Mouse (Mus musculus): ENCODE data around the gene Thpo.

Gene Thpo

DNA sequence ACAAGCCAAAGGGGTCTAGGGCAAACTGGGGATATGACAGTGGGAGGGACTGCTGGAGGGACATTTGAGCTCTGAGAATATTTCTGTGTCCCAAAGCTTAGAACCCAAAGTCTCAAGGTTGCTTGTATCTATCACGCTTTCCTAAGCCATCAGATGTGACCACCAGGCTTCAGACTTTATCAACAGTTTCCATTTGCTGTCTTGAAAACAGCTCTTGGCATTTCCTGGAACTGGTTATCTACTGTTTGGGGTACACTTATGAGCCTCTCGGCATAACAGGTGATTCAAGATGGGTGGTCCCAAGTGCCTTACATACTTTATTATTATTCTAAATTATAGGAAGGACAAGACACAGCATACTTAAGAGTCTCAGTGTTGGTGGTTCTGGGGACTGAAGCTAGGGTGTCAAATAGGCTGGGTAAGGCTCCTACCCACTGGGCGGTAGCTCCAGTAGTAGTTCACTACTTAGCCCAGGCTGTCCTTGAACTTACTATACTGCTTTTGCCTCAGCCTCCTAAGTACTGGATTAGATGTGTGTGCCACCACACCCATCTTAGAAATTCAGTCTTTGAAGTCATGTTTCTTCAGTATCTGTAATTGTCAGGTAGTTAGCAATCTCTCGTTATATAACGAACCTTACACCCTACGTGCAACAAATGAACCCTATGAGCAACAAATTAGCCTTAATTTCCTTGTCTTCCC lies 30.5 kb downstream of the Thpo start:
- DNase-seq (ENCODE audit: low spot score in 2 of 2) = no peak

DNA sequence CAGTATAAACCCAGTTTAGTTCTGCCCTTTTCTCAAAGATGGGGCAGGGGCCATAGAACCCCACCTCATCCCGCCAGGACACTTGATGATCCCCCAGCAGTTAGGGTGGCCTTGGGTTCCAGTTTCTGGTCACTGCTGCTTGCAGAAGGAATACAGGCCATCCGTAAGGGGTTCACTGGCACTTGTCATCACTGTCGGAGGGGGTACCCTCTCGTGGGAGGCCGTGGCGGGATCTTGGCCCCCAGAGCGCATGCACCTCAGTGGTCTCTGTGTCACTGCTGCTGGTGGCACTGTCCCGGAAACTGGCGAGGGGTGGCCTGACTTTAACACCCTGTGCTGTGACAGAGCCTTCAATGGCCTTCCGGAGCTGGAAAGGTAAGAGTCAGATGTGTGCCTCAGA lies 31.2 kb downstream of the Thpo start:
- DNase-seq (ENCODE audit: low spot score in 2 of 2) = no peak

DNA sequence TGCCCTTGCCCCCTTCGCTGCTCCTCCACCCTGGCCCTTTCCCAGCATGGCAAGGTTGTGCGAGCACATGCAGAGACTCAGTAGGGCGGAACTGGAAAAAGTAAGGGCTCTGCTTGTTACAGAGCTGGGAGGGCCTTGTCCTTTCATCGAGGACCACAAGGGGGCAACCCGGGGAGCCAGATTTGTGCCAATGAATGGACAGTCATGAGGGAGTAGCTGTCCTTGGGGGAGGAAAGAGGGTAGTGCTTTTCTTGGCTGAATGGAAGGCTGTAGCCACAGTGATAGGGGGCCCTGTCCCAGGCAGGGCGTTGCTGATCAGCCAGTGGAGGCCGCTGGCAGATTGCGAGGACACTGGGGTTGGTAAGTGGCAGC lies 31.8 kb downstream of the Thpo start:
- peak; percentile 52 to 67 for DNase-seq (ENCODE audit: low spot score in 2 of 2)

DNA sequence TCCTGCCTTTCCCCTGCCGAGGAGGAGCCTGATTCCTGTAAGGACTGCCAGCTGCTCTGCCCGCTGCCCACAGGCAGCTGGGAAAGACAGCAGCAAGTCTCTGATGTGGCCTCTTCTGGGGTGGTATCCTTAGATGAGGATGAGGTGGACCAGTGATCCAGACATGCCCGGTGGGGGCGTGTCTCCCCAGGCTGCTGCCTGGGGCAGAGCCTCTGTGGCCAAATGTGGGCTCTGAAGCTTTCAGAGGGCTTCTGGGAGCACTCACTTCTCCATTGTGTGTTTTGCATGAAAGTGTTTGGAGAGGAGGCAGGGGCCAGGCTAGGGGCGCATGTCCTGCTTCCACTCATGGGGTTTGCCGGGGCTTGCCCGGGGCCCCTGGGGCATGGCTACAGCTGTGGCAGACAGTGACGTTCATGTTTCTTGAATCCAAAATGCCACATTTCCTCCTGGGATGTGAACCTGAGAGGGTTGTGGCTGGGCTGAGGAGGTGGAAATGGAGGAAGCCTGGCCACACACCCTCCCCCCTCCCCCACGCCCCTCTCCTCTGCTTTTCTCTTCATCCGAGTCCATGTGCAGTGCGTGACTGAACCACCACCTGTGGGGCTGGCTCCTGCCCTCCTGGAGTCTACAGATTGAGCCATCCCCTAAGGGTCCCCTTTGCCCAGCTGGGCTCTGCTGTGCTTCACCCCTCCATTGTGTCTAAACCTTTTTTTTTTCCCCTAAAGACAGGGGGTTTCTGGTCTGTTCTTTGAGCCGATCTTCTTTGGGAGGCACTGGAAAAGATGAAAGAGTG lies 32.4 kb downstream of the Thpo start:
- no peak for DNase-seq (ENCODE audit: low spot score in 2 of 2)

DNA sequence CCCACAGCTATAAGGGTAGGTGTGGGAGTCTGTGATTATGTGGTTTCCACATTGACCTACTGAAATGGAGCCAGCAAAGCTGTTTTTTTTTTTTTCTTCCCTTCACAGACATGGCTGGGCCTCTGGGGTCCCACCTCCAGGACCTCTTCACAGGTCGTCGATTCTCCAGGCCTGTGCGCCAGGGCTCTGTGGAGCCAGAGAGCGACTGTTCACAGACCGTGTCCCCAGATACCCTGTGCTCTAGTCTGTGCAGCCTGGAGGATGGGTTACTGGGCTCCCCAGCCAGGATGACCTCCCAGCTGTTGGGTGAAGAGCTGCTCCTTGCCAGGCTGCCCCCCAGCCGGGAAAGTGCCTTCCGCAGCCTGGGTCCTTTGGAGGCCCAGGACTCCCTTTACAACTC lies 33.0 kb downstream of the Thpo start:
- DNase-seq (ENCODE audit: low spot score in 2 of 2) = no peak

DNA sequence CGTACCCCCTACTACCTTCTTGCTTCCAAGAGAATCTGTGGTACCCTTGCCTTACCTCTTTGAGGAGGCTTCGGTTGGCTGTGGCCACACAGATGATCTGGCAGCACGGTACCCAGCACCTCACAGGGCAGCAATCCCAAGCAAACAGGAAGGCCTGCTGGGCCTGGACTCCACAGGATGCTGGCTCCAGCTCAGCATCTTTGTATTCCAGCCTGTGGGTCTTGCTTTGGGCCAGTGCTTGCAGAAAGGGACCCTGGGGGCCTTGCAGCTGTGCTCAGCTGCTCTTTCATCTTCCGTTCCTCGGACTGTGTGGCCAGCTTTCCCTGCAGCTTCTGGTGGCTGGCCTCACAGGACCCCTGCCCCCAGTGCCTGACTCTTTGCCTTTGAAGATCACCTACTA lies 34.3 kb downstream of the Thpo start:
- DNase-seq (ENCODE audit: low spot score in 2 of 2) = no peak

DNA sequence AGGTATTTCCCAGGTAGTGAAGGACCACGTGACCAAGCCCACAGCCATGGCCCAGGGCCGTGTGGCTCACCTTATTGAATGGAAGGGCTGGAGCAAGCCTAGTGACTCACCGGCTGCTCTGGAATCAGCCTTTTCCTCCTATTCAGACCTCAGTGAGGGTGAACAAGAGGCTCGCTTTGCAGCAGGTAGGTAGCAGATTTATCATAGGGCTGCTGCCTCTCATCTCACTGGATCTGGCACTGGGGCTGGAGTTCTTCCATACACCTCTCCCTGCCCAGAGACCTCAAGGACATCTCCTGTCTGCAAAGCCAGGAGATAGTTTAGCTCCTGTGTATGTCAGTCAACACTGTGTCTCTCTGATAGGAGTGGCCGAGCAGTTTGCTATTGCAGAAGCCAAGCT lies 35.0 kb downstream of the Thpo start:
- no peak for DNase-seq (ENCODE audit: low spot score in 2 of 2)

DNA sequence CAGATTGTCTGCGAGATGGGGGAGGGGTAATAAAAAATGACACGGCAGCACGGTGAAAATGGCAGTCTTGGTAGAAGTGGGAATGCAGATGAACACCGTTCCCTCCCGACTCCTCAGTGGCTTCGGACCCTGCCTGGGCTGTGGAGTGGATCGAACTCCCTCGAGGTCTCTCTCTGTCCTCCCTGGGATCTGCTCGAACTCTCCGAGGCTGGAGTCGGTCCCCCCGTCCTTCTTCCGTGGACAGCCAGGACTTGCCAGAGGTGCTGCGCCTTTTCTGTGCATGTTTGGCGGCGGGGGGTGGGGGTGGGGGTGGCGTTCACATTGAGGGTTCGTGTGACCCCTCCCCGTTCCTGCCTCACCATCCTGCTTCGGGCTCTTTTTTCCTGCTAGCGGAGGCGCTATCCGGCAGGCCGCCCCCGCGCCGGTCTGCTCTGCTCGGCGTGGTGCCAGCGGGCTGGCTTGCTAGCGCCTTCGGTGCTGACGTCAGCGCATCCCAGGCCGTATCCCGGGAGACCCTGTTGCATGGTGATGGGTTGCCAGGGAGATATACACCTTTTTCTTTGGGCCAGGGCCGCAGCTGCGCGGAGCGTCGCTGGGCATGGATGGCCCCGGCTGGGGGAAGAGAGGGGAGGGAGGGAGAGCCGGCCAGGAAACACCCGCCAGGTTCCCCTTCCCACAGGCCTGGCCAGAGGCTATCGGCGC lies 38.5 kb downstream of the Thpo start:
- DNase-seq (ENCODE audit: low spot score in 2 of 2) = peak; percentile 42 to 75

DNA sequence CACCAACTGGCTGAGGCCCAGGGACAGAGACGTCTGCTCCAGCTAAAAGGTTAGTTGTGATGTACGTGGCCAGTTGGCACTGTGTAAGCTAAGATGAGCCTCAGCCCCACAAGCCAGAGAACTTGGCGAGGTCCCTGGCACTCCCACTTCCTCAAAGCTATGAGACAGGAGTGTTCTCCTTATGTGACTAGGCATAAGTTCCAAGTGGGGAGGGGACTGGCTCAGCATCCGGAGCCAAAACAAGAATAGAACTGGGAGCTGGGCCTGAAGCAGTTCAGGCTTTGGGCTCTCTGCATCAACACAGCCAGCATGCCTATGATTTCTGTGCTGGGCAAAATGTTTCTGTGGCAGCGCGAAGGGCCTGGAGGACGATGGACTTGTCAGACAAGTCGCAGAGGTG lies 39.5 kb downstream of the Thpo start:
- no peak for DNase-seq (ENCODE audit: low spot score in 2 of 2)

DNA sequence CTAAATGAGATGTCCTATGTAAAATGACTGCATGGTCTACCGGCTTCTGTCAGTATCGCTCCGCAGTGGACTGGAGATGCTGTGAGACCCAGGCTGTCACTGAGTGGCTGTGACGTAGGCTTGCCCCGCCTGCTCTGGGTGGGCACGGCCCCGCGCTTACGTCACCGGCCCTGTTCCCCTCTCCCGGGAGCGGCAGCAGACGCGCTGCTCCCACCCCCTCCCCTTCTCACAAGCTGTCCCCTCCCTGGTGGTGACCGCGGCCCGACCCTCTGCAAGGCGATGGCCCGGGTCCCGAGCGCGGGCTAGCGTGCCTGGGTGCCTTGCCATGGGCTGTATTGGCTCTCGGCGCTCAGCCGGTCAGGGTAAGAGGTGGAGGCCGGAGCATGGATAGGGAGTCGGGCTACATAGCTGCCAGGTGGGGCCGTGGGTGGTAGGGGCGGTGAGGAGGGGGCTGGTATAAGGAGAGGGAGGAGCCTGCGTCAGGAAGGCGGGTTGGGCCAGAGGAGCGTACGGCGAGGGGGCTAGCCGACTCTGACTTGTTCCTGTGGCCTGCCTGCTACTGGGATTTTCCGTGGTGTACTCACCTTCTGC lies 41.1 kb downstream of the Thpo start, which contains the start of gene Fam131a:
Fam131a (plus strand) TSS at position 131 of the 591 bp plus-strand sequence.
- DNase-seq (ENCODE audit: low spot score in 2 of 2) = peak; percentile 79 to 86

DNA sequence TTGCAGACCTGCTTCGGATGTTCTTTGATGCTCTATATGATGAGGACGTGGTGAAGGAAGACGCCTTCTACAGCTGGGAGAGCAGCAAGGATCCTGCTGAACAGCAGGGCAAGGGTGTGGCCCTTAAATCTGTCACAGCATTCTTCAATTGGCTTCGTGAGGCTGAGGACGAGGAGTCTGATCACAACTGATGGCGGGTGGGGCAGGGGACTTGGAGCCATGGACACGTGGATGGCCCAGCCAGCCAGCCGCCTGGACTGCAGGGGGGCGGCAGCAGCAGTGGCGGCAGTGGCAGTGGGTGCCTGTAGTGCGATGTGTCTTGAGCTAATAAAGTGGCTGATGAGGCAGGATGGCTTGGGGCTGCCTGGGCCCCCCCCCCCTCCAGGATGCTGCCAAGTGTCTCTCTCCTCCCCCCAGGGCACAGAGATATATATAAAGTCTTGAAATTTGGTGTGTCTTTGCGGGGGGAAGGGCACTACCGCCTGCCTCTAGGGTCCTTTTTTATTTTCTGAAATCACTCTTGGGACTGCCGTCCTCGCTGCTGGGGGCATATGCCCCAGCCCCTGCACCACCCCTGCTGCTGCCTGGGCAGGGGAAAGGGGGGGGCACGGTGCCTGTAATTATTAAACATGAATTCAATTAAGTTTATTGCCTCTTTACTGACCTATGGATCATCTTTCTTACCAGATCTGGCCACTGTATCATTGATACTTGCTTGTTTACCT lies 41.9 kb downstream of the Thpo start:
- no peak for DNase-seq (ENCODE audit: low spot score in 2 of 2)

DNA sequence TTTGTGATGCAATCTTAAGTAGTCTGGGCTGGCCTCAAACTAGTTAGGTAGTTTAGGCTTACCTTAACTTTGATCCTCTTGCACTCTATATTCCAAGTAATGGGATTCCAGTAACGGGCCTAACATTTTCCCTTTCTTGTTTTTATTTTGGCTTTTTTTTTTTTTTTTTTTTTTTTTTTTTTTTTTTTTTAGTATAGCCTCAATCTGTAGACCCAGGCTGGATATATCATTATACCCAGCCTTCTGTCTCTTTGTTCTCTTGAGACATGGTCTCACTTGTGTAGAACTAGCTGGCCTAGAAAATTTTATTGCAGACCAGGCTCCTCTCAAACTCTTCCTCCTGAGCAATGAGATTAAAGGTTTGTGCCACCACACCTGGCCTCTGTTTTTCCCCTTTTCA lies 42.7 kb downstream of the Thpo start:
- no peak for DNase-seq (ENCODE audit: low spot score in 2 of 2)

DNA sequence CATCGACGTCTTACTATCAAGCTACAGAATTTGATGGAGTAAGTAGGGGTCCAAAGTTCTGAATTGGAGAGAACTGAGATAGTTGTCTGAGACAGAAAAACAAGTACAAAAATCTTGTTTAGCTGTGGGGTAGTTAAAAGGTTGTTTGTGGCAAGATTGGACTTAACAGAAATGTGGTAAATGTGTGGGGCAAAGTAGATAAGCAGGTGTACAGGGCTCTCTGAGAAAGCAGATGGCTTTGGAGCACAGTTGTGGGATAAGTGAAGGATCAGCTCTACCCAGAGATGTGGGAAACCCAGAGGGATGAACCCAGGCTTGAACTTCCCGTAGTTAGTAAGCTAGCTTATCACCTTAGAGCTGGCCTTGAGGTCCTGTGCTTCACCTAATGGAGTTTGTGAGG lies 43.5 kb downstream of the Thpo start:
- no peak for DNase-seq (ENCODE audit: low spot score in 2 of 2)

DNA sequence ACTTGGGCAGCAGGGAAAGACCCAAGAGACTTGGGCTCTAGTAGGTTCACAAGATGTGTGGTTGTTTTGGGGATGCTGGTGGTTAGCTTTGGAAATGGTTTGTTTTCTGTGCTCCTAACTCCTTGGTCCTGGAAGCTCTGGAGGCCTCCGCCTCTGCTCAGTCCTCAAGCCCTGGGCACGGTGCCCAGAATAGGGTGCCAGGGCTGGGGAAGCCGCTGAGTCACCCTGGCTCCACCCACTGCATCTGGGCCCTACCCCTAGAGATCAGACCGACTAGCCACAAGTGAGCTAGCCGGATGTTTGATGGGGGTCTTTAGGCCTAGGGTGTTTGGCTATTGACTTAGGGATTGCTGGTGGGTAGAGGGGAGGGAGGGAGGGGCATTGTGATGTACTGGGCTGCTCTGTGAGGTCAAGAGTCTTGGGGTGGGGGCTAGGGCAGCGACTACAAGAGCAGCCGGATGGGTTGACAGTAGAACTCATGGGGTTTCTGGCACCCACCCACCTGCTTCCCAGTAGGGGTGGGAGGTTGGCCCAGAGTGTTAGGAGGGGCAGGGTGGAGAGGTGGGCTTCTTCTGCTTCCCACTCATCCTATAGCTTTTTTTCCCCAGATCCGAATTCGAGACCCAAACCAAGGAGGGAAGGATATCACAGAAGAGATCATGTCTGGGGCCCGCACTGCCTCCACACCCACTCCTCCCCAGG lies 56.2 kb downstream of the Thpo start:
- DNase-seq (ENCODE audit: low spot score in 2 of 2) = peak; percentile 91 to 92

DNA sequence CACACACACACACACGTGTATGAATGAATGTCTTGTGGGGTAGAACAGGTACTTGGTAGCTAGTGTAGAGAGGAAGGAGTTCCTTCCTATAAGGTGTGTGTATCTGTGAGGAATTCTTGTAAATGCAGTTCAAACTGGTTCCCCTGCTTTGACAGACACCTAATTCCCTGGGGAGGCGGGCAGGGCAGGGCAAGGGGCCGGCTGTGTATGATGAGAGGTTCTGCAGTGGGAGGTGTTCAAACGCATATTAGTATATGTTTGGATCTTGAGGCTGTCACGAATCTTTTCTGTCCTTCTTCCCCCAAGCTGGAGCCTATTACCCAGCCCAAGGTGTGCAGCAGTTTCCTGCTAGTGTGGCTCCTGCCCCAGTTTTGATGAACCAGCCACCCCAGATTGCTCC lies 56.9 kb downstream of the Thpo start:
- DNase-seq (ENCODE audit: low spot score in 2 of 2) = no peak

DNA sequence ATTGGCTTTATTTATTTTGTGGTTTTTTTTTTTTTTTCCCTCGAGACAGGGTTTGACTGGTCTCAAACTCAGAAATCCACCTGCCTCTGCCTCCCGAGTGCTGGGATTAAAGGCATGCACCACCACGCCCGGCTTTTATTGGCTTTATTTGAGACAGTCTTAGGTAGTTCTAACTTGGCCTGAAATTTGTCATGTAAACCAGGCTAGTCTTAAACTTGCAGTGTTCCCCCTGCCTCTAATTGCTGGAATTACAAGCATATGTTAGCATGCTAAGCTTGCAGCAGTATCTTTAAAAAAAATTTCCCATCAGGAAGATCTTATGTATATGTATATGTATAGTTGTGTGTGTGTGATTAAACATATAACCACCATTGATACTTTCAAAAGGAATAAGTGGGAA lies 57.6 kb downstream of the Thpo start:
- no peak for DNase-seq (ENCODE audit: low spot score in 2 of 2)

DNA sequence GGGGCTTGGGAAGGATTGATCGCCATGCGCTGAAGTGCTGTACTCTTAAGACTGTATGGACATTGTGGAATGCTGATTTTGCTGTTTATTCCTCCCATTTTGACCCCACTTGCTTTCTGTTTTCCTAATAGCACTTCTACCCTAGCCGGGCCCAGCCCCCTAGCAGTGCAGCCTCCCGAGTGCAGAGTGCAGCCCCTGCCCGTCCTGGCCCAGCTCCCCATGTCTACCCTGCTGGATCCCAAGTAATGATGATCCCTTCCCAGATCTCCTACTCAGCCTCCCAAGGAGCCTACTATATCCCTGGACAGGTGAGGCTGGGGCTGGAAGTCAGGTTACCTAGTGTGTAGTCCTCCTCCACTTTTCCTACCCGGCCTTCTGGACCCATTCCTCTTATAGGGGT lies 59.1 kb downstream of the Thpo start:
- DNase-seq (ENCODE audit: low spot score in 2 of 2) = no peak

Data from urinary bladder, postnatal 36 days (tissue).